Mouse (Mus musculus): Measurements from ENCODE around the gene Tagap1.
A peak's percentile ranks its signal among the peaks of the same experiment; 100 is the strongest.
"Not testable (repeated sequence)": the region's sequence is repeated elsewhere in the genome, so short reads cannot be mapped to it uniquely, and the experiment has no call there.

Gene Tagap1

GRCm38 (mm10) chr17:6960776-6961175 lies at the start of gene Tagap1:
Gene Tagap1 (minus strand): TSS chr17:6961156.
- DNase-seq (ENCODE audit: low spot score in 2 of 2), result peak in 1 of 2 experiments; percentile 47

GRCm38 (mm10) chr17:7009901-7010300 lies 48.9 kb upstream of the Tagap1 start:
- not testable (repeated sequence) for DNase-seq (ENCODE audit: low spot score in 2 of 2)

GRCm38 (mm10) chr17:7009440-7009839 lies 48.5 kb upstream of the Tagap1 start:
- DNase-seq (ENCODE audit: low spot score in 2 of 2), result not testable (repeated sequence)

- not testable (repeated sequence) for DNase-seq (ENCODE audit: low spot score in 2 of 2)
Measured at GRCm38 (mm10) chr17:7008885-7009284, 47.9 kb upstream of the Tagap1 start.

DNA sequence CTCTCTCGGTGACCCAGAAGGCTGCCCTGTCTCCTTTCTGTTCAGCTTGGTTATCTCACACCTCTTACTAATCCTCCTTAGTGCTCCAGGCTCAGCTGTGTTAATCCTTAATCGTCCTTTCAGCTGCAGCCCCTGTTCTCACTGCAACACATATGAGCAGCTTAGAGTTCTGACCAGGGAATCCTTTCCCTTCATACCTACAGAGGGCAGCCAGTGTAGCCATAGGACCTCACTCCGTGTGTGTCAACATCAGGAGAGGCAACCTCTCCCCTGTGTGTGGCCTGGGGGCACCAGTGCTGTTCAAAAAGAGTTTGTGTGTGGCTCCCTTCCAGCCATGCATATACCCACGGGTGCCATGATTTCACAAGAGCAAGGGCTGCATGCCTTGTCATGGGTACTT lies 44.7 kb upstream of the Tagap1 start:
- not testable (repeated sequence) for DNase-seq (ENCODE audit: low spot score in 2 of 2)

DNA sequence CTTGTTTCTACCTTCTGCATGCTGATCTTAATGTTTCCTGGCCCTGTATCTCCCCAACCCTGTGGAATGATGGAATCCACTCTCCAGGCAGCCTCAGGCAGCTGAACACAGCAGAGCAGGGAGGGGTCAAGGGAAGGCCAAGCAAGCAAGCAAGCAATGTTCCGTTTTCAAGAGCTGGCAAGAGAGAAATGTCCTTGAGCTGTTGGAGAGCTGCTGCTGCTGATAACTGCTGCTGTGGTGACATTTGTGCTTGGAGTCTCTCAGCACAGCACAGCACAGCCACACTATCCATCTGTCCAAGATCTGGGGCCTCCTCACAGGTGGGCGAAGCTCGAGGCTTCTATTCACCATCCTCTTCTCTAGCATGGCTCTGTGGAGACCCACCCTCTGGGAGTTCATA lies 42.4 kb upstream of the Tagap1 start:
- not testable (repeated sequence) for DNase-seq (ENCODE audit: low spot score in 2 of 2)

DNA sequence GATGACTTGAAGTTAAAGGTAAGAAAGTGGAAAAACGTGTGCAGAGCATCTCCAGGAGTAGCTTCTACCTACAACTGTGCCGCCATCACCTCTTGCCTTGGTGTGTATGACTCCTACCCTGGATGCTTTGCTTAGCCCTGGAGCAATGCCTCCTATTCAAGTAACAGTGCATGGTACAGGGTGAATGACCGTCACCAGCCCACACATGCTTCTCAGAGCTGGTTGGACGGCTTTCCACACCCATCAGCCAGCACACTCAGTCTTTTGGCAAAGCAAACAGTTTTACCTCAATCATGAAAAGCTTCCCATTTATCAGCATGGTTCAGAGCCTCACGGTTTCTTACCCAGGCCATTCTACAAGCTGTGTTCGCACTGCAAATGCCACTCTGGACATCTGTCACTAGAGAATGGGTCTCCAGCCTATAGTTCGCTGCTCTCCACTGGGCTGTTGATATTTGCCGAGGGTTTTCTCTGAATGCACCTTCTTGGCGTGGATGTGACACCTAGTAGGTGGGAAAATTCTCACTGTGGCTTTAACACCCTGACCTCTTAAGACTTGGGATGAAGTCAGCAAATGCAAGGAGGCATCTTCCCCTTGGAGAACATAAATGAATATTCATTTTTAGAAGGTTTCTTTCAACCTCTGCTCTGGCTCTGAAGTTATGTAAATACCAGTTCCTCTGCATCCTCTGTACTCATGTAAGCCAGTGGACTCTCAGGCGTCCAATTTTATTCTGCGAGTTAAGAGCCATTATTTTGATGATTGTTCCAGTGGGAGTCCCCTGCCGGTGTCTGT lies 41.0 kb upstream of the Tagap1 start:
- DNase-seq (ENCODE audit: low spot score in 2 of 2), result not testable (repeated sequence)

- not testable (repeated sequence) for DNase-seq (ENCODE audit: low spot score in 2 of 2)
Measured at GRCm38 (mm10) chr17:6997778-6998490, 37.0 kb upstream of the Tagap1 start.

GRCm38 (mm10) chr17:6996826-6997225 lies 35.9 kb upstream of the Tagap1 start:
- not testable (repeated sequence) for DNase-seq (ENCODE audit: low spot score in 2 of 2)

DNA sequence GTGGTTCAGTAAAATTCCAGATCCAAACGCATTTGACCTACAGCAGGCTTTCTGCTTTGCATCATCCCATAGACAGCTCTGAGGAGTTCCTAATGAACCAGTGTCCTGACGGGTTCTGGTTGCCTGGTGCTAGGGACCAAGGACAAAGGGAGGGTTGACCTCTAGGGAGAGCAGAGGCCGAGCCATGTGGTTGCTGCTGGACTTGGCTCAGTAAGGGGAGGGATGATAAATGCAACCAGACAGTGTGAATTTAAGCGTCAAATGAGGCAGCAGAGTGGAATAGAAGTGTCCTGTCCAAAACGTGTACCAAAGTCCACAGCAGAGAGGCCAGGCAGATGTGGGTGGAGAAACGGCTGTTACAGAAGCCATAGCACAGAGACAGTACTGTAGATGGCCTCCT lies 34.5 kb upstream of the Tagap1 start:
- not testable (repeated sequence) for DNase-seq (ENCODE audit: low spot score in 2 of 2)

GRCm38 (mm10) chr17:6986118-6986517 lies 25.2 kb upstream of the Tagap1 start:
- not testable (repeated sequence) for DNase-seq (ENCODE audit: low spot score in 2 of 2)

DNA sequence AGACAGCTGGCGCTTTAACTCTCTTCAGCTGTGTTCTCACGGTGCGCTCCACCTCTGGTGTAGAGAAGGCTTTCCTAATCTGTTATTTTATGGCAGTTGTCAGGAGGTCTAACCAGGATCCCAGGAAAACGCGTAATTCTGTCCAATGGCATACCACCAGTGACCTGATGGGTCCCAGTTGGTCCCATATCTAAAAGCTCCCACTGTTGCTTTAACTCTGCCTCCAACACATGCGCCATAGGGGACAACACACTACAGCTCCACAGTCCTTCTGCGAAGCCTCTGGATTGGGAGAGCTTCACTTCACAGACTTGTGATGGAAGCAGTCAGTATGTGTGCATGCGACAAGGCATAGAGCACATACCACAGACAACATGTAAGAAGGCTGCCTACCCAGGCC lies 19.2 kb upstream of the Tagap1 start:
- DNase-seq (ENCODE audit: low spot score in 2 of 2), result not testable (repeated sequence)

DNA sequence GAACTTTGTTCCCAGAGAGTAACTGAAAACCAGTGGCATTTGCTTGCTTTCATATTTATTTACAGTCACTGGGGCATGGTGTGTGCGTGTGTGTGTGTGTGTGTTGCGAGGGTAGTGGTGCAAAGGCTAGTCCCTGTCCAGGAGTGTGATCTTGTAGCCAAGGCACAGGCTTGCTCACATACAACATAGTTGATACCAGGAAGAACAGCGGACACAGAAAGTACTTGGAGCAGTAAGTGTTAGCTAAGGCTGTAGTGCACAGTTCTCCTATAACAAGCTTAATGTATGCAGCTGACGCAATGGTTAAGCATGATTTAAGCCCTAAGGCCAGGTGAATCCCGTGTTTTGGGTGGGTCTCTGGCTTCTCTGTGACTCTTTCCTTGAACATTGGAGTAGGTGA lies 18.4 kb upstream of the Tagap1 start:
- DNase-seq (ENCODE audit: low spot score in 2 of 2), result not testable (repeated sequence)

DNA sequence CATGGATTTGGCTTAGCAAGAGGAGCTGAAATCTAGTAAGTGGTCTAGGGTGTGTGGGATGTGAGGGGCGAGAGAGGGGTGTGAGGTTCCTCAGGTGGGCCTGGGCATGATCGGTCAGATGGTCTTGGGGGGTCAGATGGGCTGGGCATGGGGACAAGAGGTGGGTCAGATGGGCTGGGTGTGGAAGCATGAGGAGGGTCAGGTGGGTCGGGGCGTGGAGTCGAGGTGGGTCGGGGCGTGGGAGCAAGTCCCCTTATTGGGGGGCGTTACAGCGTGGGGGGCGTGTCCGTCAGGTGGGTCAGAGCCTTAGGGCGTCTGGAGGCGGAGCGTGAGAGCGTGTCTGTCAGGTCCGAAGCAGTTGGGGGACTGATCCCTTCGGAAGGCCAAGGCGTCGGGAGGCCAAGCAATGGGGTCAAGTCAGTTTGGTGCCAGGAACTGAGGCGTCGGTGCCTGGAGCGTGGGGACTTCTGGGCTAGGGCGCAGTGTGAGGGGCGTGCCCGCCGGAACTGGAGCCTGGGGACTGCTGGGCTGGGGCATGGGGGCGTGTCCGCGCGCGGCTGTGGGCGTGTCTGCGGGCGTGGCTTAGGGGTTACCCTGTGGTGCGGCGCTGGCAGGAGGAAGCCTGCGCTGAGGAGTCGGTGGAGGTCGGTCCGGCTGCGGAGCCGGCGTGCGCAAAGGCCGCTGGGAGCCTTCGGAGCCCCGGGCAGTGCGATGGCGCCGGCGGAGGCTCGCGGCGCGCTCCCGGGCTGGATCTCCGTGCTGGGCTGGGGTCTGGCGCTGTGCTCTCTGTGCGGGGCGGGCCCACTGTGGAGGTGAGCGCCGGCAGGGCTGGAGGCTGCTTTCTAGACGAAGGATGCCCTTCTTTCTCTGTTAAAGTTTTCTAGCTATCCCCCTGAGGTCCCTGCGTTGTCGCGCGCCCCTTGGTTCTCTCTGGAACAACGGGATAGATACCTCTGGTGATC lies 17.6 kb upstream of the Tagap1 start, which contains the start of gene Gm49721:
Gm49721 (plus strand) TSS at position 618 of the 962 bp plus-strand sequence.
- peak; percentile 29 to 58 for DNase-seq (ENCODE audit: low spot score in 2 of 2)

GRCm38 (mm10) chr17:6974985-6975384 lies 14.0 kb upstream of the Tagap1 start:
- not testable (repeated sequence) for DNase-seq (ENCODE audit: low spot score in 2 of 2)

DNA sequence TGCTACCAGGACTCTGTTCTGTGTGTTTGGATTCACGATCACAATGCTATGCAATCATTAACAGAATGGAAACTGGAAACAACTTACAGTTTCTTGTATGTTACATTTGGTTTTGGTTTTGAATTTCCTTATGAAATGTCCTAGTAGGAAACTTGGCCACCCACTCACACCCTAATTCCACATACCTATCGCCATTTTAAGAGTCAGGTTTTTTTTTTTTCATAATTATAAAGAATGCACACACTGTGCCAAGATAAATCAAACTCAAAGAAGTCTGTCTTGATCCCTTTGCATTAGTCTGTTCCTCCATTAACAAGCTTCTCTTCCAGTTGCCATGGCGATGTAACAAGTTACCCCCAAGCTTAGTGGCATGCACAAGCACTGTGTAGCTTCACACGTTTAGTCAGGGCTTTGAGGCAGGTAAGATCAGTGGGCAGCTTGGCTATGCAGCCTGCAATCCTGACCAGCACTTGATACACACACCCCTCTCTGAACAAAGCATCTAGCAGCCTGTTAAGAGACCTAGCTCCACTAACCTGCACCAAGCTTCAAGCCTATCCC lies 12.0 kb upstream of the Tagap1 start:
- not testable (repeated sequence) for DNase-seq (ENCODE audit: low spot score in 2 of 2)

DNA sequence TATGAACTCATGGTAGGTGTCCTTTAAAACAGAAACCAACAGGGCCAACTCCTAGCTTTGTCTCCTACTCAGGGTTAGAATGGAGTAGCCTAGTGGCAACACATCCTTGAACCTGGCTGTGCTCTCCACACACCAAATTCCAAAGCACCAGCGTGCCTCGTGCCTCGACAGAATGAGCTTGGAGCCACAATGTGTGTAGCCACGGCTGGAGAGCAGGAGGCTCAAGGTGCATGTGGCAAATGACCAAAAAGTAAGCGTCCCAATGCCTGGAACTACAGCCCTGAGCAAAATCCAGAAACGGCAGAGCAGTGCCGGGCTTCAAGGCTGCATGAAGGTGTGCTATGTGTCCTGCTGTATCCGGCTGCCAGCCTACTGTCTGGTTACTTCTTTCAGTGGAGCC lies 10.3 kb upstream of the Tagap1 start:
- not testable (repeated sequence) for DNase-seq (ENCODE audit: low spot score in 2 of 2)

DNA sequence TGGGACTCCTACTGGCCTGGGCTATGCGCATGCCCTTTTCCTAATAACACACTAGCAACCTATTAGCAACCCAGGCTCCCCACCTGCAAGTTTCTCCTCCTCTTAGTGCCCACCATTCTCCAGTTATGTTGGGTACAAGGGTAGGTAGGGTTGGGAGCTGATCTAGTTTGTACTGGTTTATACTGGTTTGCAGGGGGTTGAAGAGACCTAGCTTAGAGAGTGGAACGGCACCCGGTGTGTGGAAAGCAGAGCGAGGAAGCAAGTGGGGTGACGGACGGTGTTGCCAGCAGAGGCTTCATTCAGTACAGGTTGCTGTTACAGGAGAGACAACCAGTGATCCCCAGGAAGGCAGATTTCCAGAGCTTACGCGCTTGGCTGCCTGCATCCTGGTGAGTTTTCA lies 9.4 kb upstream of the Tagap1 start, which contains the start of gene Rnaset2b:
Rnaset2b (plus strand) TSS at position 301 of the 400 bp plus-strand sequence.
- DNase-seq (ENCODE audit: low spot score in 2 of 2), result not testable (repeated sequence)

GRCm38 (mm10) chr17:6967673-6968072 lies 6.7 kb upstream of the Tagap1 start:
- DNase-seq (ENCODE audit: low spot score in 2 of 2), result not testable (repeated sequence)

GRCm38 (mm10) chr17:6965364-6965763 lies 4.4 kb upstream of the Tagap1 start:
- DNase-seq (ENCODE audit: low spot score in 2 of 2), result not testable (repeated sequence)

- DNase-seq (ENCODE audit: low spot score in 2 of 2), result not testable (repeated sequence)
Measured at GRCm38 (mm10) chr17:6962936-6963335, 2.0 kb upstream of the Tagap1 start.

Measured in cerebellum, postnatal 4 days (tissue).